Mouse (Mus musculus): ENCODE results near the gene Xlr5c. TPM values are rescaled to one million over a fixed set of nuclear protein-coding genes. Genes with fewer than 3 reads are reported as not detected.

The Xlr5c gene
- polyA plus RNA-seq (2012; rRNA removed; ENCODE audit: low replicate concordance), result not detected in 2 replicates

GRCm38 (mm10) chrX:73292876-73293275, at the start of gene Xlr5c, which contains the start of gene Xlr5a:
Xlr5c (minus strand) TSS chrX:73292976.
Xlr5a (minus strand) TSS chrX:73292976.

GRCm38 (mm10) chrX:73342483-73342895, 49.7 kb upstream of the Xlr5c start, which contains the start of gene Zfp275:
Zfp275 (plus strand) TSS chrX:73342621.

GRCm38 (mm10) chrX:73336740-73337139, 44.0 kb upstream of the Xlr5c start, which contains the start of gene Gm45015:
Gm45015 (minus strand) TSS chrX:73336840.

GRCm38 (mm10) chrX:73265270-73265669, 27.5 kb downstream of the Xlr5c start, which contains the start of gene Xlr3c:
Xlr3c (minus strand) TSS chrX:73265390.

GRCm38 (mm10) chrX:73242821-73243325, 49.9 kb downstream of the Xlr5c start, which contains the start of gene Xlr4c:
Xlr4c (minus strand) TSS chrX:73243130.

Other genes with a start within 250 kb of the Xlr5c start
- gene Pnma3, start 228.2 kb downstream of the Xlr5c start, polyA plus RNA-seq (2012; rRNA removed; ENCODE audit: low replicate concordance), result 0.02 and 0.06 TPM in 2 replicates
- gene Xlr4a, start 210.5 kb downstream of the Xlr5c start, polyA plus RNA-seq (2012; rRNA removed; ENCODE audit: low replicate concordance), result 0.15 TPM in 1 of 2 replicates, not detected in the other
- gene Xlr3a, start 195.9 kb downstream of the Xlr5c start, polyA plus RNA-seq (2012; rRNA removed; ENCODE audit: low replicate concordance), result 0.16 TPM in 1 of 2 replicates, not detected in the other
- gene Gm14685, start 175.9 kb downstream of the Xlr5c start, polyA plus RNA-seq (2012; rRNA removed; ENCODE audit: low replicate concordance), result 0.05 TPM in 1 of 2 replicates, not detected in the other
- not detected in 2 replicates for gene Xlr5b, start 144.2 kb downstream of the Xlr5c start, polyA plus RNA-seq (2012; rRNA removed; ENCODE audit: low replicate concordance)
- gene DXBay18, start 143.5 kb downstream of the Xlr5c start, polyA plus RNA-seq (2012; rRNA removed; ENCODE audit: low replicate concordance), result not detected in 2 replicates
- not detected in 2 replicates for gene Spin2d, start 116.0 kb downstream of the Xlr5c start, polyA plus RNA-seq (2012; rRNA removed; ENCODE audit: low replicate concordance)
- 0.11 TPM in 1 of 2 replicates, not detected in the other for gene Xlr3b, start 100.8 kb downstream of the Xlr5c start, polyA plus RNA-seq (2012; rRNA removed; ENCODE audit: low replicate concordance)
- gene Xlr4b, start 78.6 kb downstream of the Xlr5c start, polyA plus RNA-seq (2012; rRNA removed; ENCODE audit: low replicate concordance), result not detected in 2 replicates
- gene F8a, start 64.7 kb downstream of the Xlr5c start, polyA plus RNA-seq (2012; rRNA removed; ENCODE audit: low replicate concordance), result 24.9 and 39.6 TPM in 2 replicates
- gene Xlr4c, start 49.8 kb downstream of the Xlr5c start, polyA plus RNA-seq (2012; rRNA removed; ENCODE audit: low replicate concordance), result not detected in 2 replicates
- gene Xlr3c, start 27.6 kb downstream of the Xlr5c start, polyA plus RNA-seq (2012; rRNA removed; ENCODE audit: low replicate concordance), result not detected in 2 replicates
- gene Xlr5a, start within 50 bp of the Xlr5c start, polyA plus RNA-seq (2012; rRNA removed; ENCODE audit: low replicate concordance), result not detected in 2 replicates
- not detected in 2 replicates for gene Gm45015, start 43.9 kb upstream of the Xlr5c start, polyA plus RNA-seq (2012; rRNA removed; ENCODE audit: low replicate concordance)
- 0.88 and 2.4 TPM in 2 replicates for gene Zfp275, start 49.6 kb upstream of the Xlr5c start, polyA plus RNA-seq (2012; rRNA removed; ENCODE audit: low replicate concordance)
- not detected in 2 replicates for gene Gm18336, start 105.8 kb upstream of the Xlr5c start, polyA plus RNA-seq (2012; rRNA removed; ENCODE audit: low replicate concordance)
- gene Zfp92, start 118.1 kb upstream of the Xlr5c start, polyA plus RNA-seq (2012; rRNA removed; ENCODE audit: low replicate concordance), result 1.3 and 1.6 TPM in 2 replicates
- 4.7 TPM in 2 replicates for gene Trex2, start 142.4 kb upstream of the Xlr5c start, polyA plus RNA-seq (2012; rRNA removed; ENCODE audit: low replicate concordance)
- 9.4 TPM in 2 replicates for gene Haus7, start 166.1 kb upstream of the Xlr5c start, polyA plus RNA-seq (2012; rRNA removed; ENCODE audit: low replicate concordance)
- gene Bgn, start 190.6 kb upstream of the Xlr5c start, polyA plus RNA-seq (2012; rRNA removed; ENCODE audit: low replicate concordance), result 80.9 and 92.9 TPM in 2 replicates
- gene Atp2b3, start 210.1 kb upstream of the Xlr5c start, polyA plus RNA-seq (2012; rRNA removed; ENCODE audit: low replicate concordance), result 0.09 and 0.11 TPM in 2 replicates

Data from duodenum, adult 2 months (tissue).